Mouse (Mus musculus): ENCODE data around the gene Majin. TPM values are rescaled to one million over a fixed set of nuclear protein-coding genes. Genes with fewer than 3 reads are reported as not detected.

The Majin gene
- polyA plus RNA-seq (2015; fragmentation: Nextera tagmentation; extraction: Ambion mirVana): not detected in 2 replicates

- no peaks in the 10 kb centered on the region for H3K4me1 ChIP-seq
- WGBS: 89% methylated on average over 23 of the region's 23 CpGs
- no peak within 1 kb of the TSS for H3K27ac ChIP-seq
- H3K9ac ChIP-seq: no peak within 1 kb of the TSS
- no peak within 1 kb of the TSS for H3K4me2 ChIP-seq
- ATAC-seq (replicated peaks; ENCODE audit: low FRiP score): no peak
- H3K36me3 ChIP-seq: no peaks in the 10 kb centered on the region
- H3K27me3 ChIP-seq: no peaks in the 10 kb centered on the region
- no peak within 1 kb of the TSS for H3K4me3 ChIP-seq (replicated peaks)
- no peaks in the 10 kb centered on the region for H3K9me3 ChIP-seq (replicated peaks)
Measured at GRCm38 (mm10) chr19:6184131-6184530, at the start of gene Majin. Gene Majin (plus strand): TSS chr19:6184388.

GRCm38 (mm10) chr19:6136397-6136796, 47.8 kb upstream of the Majin start:
- H3K9me3 ChIP-seq (replicated peaks): no peaks in the 10 kb centered on the region
- peaks cover 40% of the 10 kb centered on the region for H3K36me3 ChIP-seq
- no peak overlapping the region for H3K9ac ChIP-seq
- 79% methylated on average over 3 of the region's 3 CpGs for WGBS
- no peak overlapping the region for H3K27ac ChIP-seq
- no peaks in the 10 kb centered on the region for H3K27me3 ChIP-seq
- H3K4me2 ChIP-seq: no peak overlapping the region
- peaks cover 12% of the 10 kb centered on the region for H3K4me1 ChIP-seq
- no peak overlapping the region for H3K4me3 ChIP-seq (replicated peaks)
- no peak for ATAC-seq (replicated peaks; ENCODE audit: low FRiP score)

GRCm38 (mm10) chr19:6139701-6140100, 44.5 kb upstream of the Majin start:
- Histone ChIP-seq H3K4me2 (peak overlapping the region; percentile 77), H3K4me1 (peaks cover 16% of the 10 kb centered on the region), H3K36me3 (peaks cover 32% of the 10 kb centered on the region), H3K9me3 (replicated peaks) (0 out of 2 replicates have a peak, but pooled peaks cover 2% of the 10 kb centered on the region), H3K4me3 (replicated peaks) (peak overlapping the region; percentile 71), H3K9ac (peak overlapping the region; percentile 78; the same call in 1 of the 2 replicates), H3K27me3 (no peaks in the 10 kb centered on the region), H3K27ac (no peak overlapping the region)
- no peak for ATAC-seq (replicated peaks; ENCODE audit: low FRiP score)
- WGBS: 93% methylated on average over 6 of the region's 6 CpGs

- peak overlapping the region; percentile 71 for H3K4me3 ChIP-seq (replicated peaks)
- 0 out of 2 replicates have a peak, but pooled peaks cover 2% of the 10 kb centered on the region for H3K9me3 ChIP-seq (replicated peaks)
- no peak for ATAC-seq (replicated peaks; ENCODE audit: low FRiP score)
- peak overlapping the region; percentile 78 for H3K9ac ChIP-seq
- peak overlapping the region; percentile 94 for H3K27ac ChIP-seq
- WGBS: 4% methylated on average over 16 of the region's 16 CpGs
- peaks cover 16% of the 10 kb centered on the region for H3K4me1 ChIP-seq
- H3K4me2 ChIP-seq: peak overlapping the region; percentile 77
- no peaks in the 10 kb centered on the region for H3K27me3 ChIP-seq
- peaks cover 26% of the 10 kb centered on the region for H3K36me3 ChIP-seq
Measured at GRCm38 (mm10) chr19:6140374-6140677, 43.9 kb upstream of the Majin start.

GRCm38 (mm10) chr19:6140678-6141393, 43.4 kb upstream of the Majin start, which contains the start of gene Batf2:
Gene Batf2 (plus strand): TSS chr19:6140983.
- 0 out of 2 replicates have a peak, but pooled peaks cover 2% of the 10 kb centered on the region for H3K9me3 ChIP-seq (replicated peaks)
- H3K4me2 ChIP-seq: peak within 1 kb of the TSS; percentile 77
- H3K36me3 ChIP-seq: peaks cover 20% of the 10 kb centered on the region
- H3K4me3 ChIP-seq (replicated peaks): peak within 1 kb of the TSS; percentile 71
- H3K4me1 ChIP-seq: peaks cover 16% of the 10 kb centered on the region
- ATAC-seq (replicated peaks; ENCODE audit: low FRiP score): peak; percentile 94
- no peaks in the 10 kb centered on the region for H3K27me3 ChIP-seq
- peak within 1 kb of the TSS; percentile 78 for H3K9ac ChIP-seq
- H3K27ac ChIP-seq: peak within 1 kb of the TSS; percentile 94
- under 1% methylated on average over 67 of the region's 68 CpGs for WGBS

- H3K4me3 ChIP-seq (replicated peaks): peak within 1 kb of the TSS; percentile 71
- 0 out of 2 replicates have a peak, but pooled peaks cover 2% of the 10 kb centered on the region for H3K9me3 ChIP-seq (replicated peaks)
- peaks cover 16% of the 10 kb centered on the region for H3K4me1 ChIP-seq
- under 1% methylated on average over 15 of the region's 15 CpGs for WGBS
- ATAC-seq (replicated peaks; ENCODE audit: low FRiP score): peak; percentile 72
- no peaks in the 10 kb centered on the region for H3K27me3 ChIP-seq
- H3K4me2 ChIP-seq: peak within 1 kb of the TSS; percentile 77
- peak within 1 kb of the TSS; percentile 94 for H3K27ac ChIP-seq
- peak within 1 kb of the TSS; percentile 78 for H3K9ac ChIP-seq
- peaks cover 15% of the 10 kb centered on the region for H3K36me3 ChIP-seq
Measured at GRCm38 (mm10) chr19:6141394-6141749, 42.8 kb upstream of the Majin start, which contains the start of gene Arl2. Gene Arl2 (minus strand): TSS chr19:6141548.

- no peak overlapping the region for H3K4me2 ChIP-seq
- H3K9ac ChIP-seq: no peak overlapping the region
- no peaks in the 10 kb centered on the region for H3K36me3 ChIP-seq
- 0 out of 2 replicates have a peak, but pooled peaks cover 2% of the 10 kb centered on the region for H3K9me3 ChIP-seq (replicated peaks)
- 74% methylated on average over 5 of the region's 5 CpGs for WGBS
- H3K4me1 ChIP-seq: peaks cover 12% of the 10 kb centered on the region
- no peak overlapping the region for H3K4me3 ChIP-seq (replicated peaks)
- H3K27ac ChIP-seq: no peak overlapping the region
- no peaks in the 10 kb centered on the region for H3K27me3 ChIP-seq
- ATAC-seq (replicated peaks; ENCODE audit: low FRiP score): no peak
Measured at GRCm38 (mm10) chr19:6144842-6145241, 39.3 kb upstream of the Majin start.

- Histone ChIP-seq H3K27me3 (no peaks in the 10 kb centered on the region), H3K4me3 (replicated peaks) (no peak overlapping the region), H3K27ac (no peak overlapping the region), H3K9me3 (replicated peaks) (no peaks in the 10 kb centered on the region), H3K4me2 (no peak overlapping the region), H3K4me1 (no peaks in the 10 kb centered on the region), H3K9ac (no peak overlapping the region), H3K36me3 (no peaks in the 10 kb centered on the region)
- WGBS: 69% methylated on average over 9 of the region's 9 CpGs
- ATAC-seq (replicated peaks; ENCODE audit: low FRiP score): no peak
Measured at GRCm38 (mm10) chr19:6155174-6155573, 29.0 kb upstream of the Majin start.

GRCm38 (mm10) chr19:6156372-6156771, 27.8 kb upstream of the Majin start:
- H3K4me1 ChIP-seq: no peaks in the 10 kb centered on the region
- H3K27me3 ChIP-seq: no peaks in the 10 kb centered on the region
- H3K36me3 ChIP-seq: no peaks in the 10 kb centered on the region
- ATAC-seq (replicated peaks; ENCODE audit: low FRiP score): no peak
- no peak overlapping the region for H3K27ac ChIP-seq
- H3K9ac ChIP-seq: no peak overlapping the region
- H3K4me3 ChIP-seq (replicated peaks): no peak overlapping the region
- WGBS: 59% methylated on average over 8 of the region's 8 CpGs
- no peaks in the 10 kb centered on the region for H3K9me3 ChIP-seq (replicated peaks)
- H3K4me2 ChIP-seq: no peak overlapping the region

- 58% methylated on average over 6 of the region's 6 CpGs for WGBS
- Histone ChIP-seq H3K27ac (no peak overlapping the region), H3K4me3 (replicated peaks) (no peak overlapping the region), H3K4me1 (no peaks in the 10 kb centered on the region), H3K9me3 (replicated peaks) (no peaks in the 10 kb centered on the region), H3K27me3 (no peaks in the 10 kb centered on the region), H3K4me2 (no peak overlapping the region), H3K36me3 (no peaks in the 10 kb centered on the region), H3K9ac (no peak overlapping the region)
- ATAC-seq (replicated peaks; ENCODE audit: low FRiP score): no peak; the same call in 1 of the 2 replicates
Measured at GRCm38 (mm10) chr19:6157220-6157619, 27.0 kb upstream of the Majin start.

GRCm38 (mm10) chr19:6163872-6164547, 20.2 kb upstream of the Majin start:
- peak overlapping the region; percentile 27; the same call in 1 of the 2 replicates for H3K4me2 ChIP-seq

GRCm38 (mm10) chr19:6166750-6167149, 17.4 kb upstream of the Majin start:
- ATAC-seq (replicated peaks; ENCODE audit: low FRiP score): no peak
- H3K9me3 ChIP-seq (replicated peaks): no peaks in the 10 kb centered on the region
- no peak overlapping the region for H3K27ac ChIP-seq
- H3K4me1 ChIP-seq: peaks cover 7% of the 10 kb centered on the region; the same call in 1 of the 2 replicates
- no peaks in the 10 kb centered on the region for H3K36me3 ChIP-seq
- WGBS: 80% methylated on average over 4 of the region's 4 CpGs
- H3K4me3 ChIP-seq (replicated peaks): no peak overlapping the region
- H3K9ac ChIP-seq: no peak overlapping the region
- H3K4me2 ChIP-seq: no peak overlapping the region
- H3K27me3 ChIP-seq: no peaks in the 10 kb centered on the region

More at GRCm38 (mm10) chr19:6163872-6164547, 20.2 kb upstream of the Majin start:
- WGBS: 59% methylated on average over 10 of the region's 10 CpGs
- no peak overlapping the region for H3K27ac ChIP-seq
- no peaks in the 10 kb centered on the region for H3K36me3 ChIP-seq
- no peak overlapping the region for H3K4me3 ChIP-seq (replicated peaks)
- H3K9ac ChIP-seq: no peak overlapping the region
- ATAC-seq (replicated peaks; ENCODE audit: low FRiP score): no peak
- no peaks in the 10 kb centered on the region for H3K27me3 ChIP-seq
- peaks cover 7% of the 10 kb centered on the region; the same call in 1 of the 2 replicates for H3K4me1 ChIP-seq
- no peaks in the 10 kb centered on the region for H3K9me3 ChIP-seq (replicated peaks)

Measured in kidney, embryonic 15.5 days (tissue).